Comparison of ENCODE assay signal across 8 mouse cellular contexts in genomic region chr4:134468215-134468575, GRCm38 (mm10). TPM values are rescaled to one million over a fixed set of nuclear protein-coding genes. Genes with fewer than 3 reads are reported as not detected.
DNase-seq lines count a peak whose midpoint lies in the region; ATAC-seq and TF ChIP-seq lines count a peak whose summit lies in the region.

Stmn1 (plus strand) TSS chr4:134468320.

- no peak for TF ChIP-seq RAD21 in MEL (IDR thresholded peaks at IDR 0.05; ENCODE audit: low read depth, low read length)

- peak; percentile 97 to 98 for TF ChIP-seq POLR2A in MEL (IDR thresholded peaks at IDR 0.05; ENCODE audit: control insufficient read depth in 1 of 2, insufficient read depth in 1 of 2, low read depth in 1 of 2, low read length in 2 of 2, poor library complexity in 1 of 2)
- TF ChIP-seq POLR2A in cerebellum, adult 2 months (IDR thresholded peaks at IDR 0.05; ENCODE audit: borderline replicate concordance, insufficient read depth, low read length), result peak; percentile 100

- H3K79me2 ChIP-seq in MEL (ENCODE audit: control insufficient read depth, insufficient read depth, low read length, poor library complexity), result peaks cover 8% of the 10 kb centered on the region

- no peaks in the 10 kb centered on the region for H3K27me3 ChIP-seq in MEL (ENCODE audit: control insufficient read depth in 1 of 2, insufficient read depth in 2 of 2, low read length in 2 of 2)
- no peaks in the 10 kb centered on the region for H3K27me3 ChIP-seq in cerebellum, adult 2 months (ENCODE audit: control insufficient read depth, insufficient read depth, low read length)
- H3K27me3 ChIP-seq in hindbrain, embryonic 10.5 days (ENCODE audit: insufficient read depth, poor library complexity, severe bottlenecking), result peaks cover 28% of the 10 kb centered on the region
- H3K27me3 ChIP-seq in lung, postnatal 0 days (replicated peaks; ENCODE audit: insufficient read depth, low read length), result no peaks in the 10 kb centered on the region

- peak within 1 kb of the TSS; percentile 99 for H3K4me2 ChIP-seq in lung, postnatal 0 days (replicated peaks; ENCODE audit: low read depth, low read length)

- no peak for TF ChIP-seq CTCF in MEL (IDR thresholded peaks at IDR 0.05 in 2 of 3, conservative IDR thresholded peaks at IDR 0.05 in 1 of 3; ENCODE audit: control insufficient read depth in 1 of 3, insufficient read depth in 1 of 3, low read depth in 2 of 3, low read length in 3 of 3, poor library complexity in 1 of 3, severe bottlenecking in 1 of 3)
- TF ChIP-seq CTCF in cerebellum, adult 2 months (IDR thresholded peaks at IDR 0.05; ENCODE audit: borderline replicate concordance, insufficient read depth, low read depth, low read length), result no peak
- no peak for TF ChIP-seq CTCF in lung, postnatal 0 days (IDR thresholded peaks at IDR 0.05)

- peaks cover 5 to 13% of the 10 kb centered on the region in 2 experiments; a peak in 3 of 4 replicates for H3K36me3 ChIP-seq in MEL (ENCODE audit: control insufficient read depth in 1 of 2, insufficient read depth in 2 of 2, low read length in 2 of 2)
- H3K36me3 ChIP-seq in hindbrain, embryonic 10.5 days, result peaks cover 31% of the 10 kb centered on the region
- H3K36me3 ChIP-seq in lung, postnatal 0 days (ENCODE audit: insufficient read depth, low read length), result no peaks in the 10 kb centered on the region

- no peak for TF ChIP-seq EP300 in MEL (IDR thresholded peaks at IDR 0.05; ENCODE audit: low read depth in 1 of 2, low read length in 2 of 2)
- TF ChIP-seq EP300 in lung, postnatal 0 days (IDR thresholded peaks at IDR 0.05), result no peak

- WGBS in cerebellum, adult 2 months, result under 1% methylated on average over 30 of the region's 31 CpGs
- WGBS in hindbrain, embryonic 10.5 days, result 0% methylated on average over 31 of the region's 31 CpGs
- WGBS in lung, postnatal 0 days, result 0% methylated on average over 27 of the region's 31 CpGs

- ATAC-seq in lung, postnatal 0 days, result peak; percentile 94

- peak within 1 kb of the TSS; percentile 78 for H3K27ac ChIP-seq in MEL (ENCODE audit: control insufficient read depth, low read depth, low read length)
- H3K27ac ChIP-seq in cerebellum, adult 2 months (ENCODE audit: insufficient read depth, low read length), result peak within 1 kb of the TSS; percentile 35
- peak within 1 kb of the TSS; percentile 99 for H3K27ac ChIP-seq in hindbrain, embryonic 10.5 days
- peak within 1 kb of the TSS; percentile 81 for H3K27ac ChIP-seq in lung, postnatal 0 days (ENCODE audit: low read length)

- H3K9me3 ChIP-seq in MEL (replicated peaks; ENCODE audit: insufficient read depth, low read length), result no peaks in the 10 kb centered on the region
- 0 out of 2 replicates have a peak, but pooled peaks cover 3% of the 10 kb centered on the region for H3K9me3 ChIP-seq in hindbrain, embryonic 10.5 days
- H3K9me3 ChIP-seq in lung, postnatal 0 days (ENCODE audit: low read length), result no peaks in the 10 kb centered on the region

- peak within 1 kb of the TSS; percentile 89 for H3K9ac ChIP-seq in MEL (ENCODE audit: control insufficient read depth, low read depth, low read length, poor library complexity, severe bottlenecking)
- peak within 1 kb of the TSS; percentile 44 for H3K9ac ChIP-seq in lung, postnatal 0 days (replicated peaks; ENCODE audit: low read depth)

- peaks cover 0 to 8% of the 10 kb centered on the region in 2 experiments; a peak in 1 of 4 replicates for H3K4me1 ChIP-seq in MEL (ENCODE audit: control insufficient read depth in 1 of 2, insufficient read depth in 2 of 2, low read length in 2 of 2)
- H3K4me1 ChIP-seq in cerebellum, adult 2 months (ENCODE audit: control insufficient read depth, insufficient read depth, low read length), result no peaks in the 10 kb centered on the region
- H3K4me1 ChIP-seq in hindbrain, embryonic 10.5 days (replicated peaks), result peaks cover 51% of the 10 kb centered on the region
- H3K4me1 ChIP-seq in lung, postnatal 0 days (ENCODE audit: insufficient read depth, low read depth, low read length), result no peaks in the 10 kb centered on the region; the same call in 1 of the 2 replicates

- peak within 1 kb of the TSS; percentile 74 to 85 for H3K4me3 ChIP-seq in MEL (ENCODE audit: control insufficient read depth in 1 of 2, insufficient read depth in 1 of 2, low read depth in 2 of 2, low read length in 2 of 2)
- peak within 1 kb of the TSS; percentile 83 for H3K4me3 ChIP-seq in cerebellum, adult 2 months (replicated peaks; ENCODE audit: insufficient read depth, low read depth, low read length)
- H3K4me3 ChIP-seq in hindbrain, embryonic 10.5 days, result peak within 1 kb of the TSS; percentile 97
- H3K4me3 ChIP-seq in lung, postnatal 0 days (ENCODE audit: low read depth, low read length), result peak within 1 kb of the TSS; percentile 79

- peak; percentile 96 for DNase-seq in MEL (ENCODE audit: low read depth, low spot score)
- DNase-seq in cerebellum, adult 2 months, result peak; percentile 96 to 99
- peak; percentile 94 for DNase-seq in forelimb bud, embryonic 11.5 days (ENCODE audit: low read depth, low spot score)
- peak; percentile 97 for DNase-seq in hindbrain, embryonic 10.5 days (ENCODE audit: low spot score)
- peak; percentile 97 for DNase-seq in layer of hippocampus, adult 9-11 months
- DNase-seq in lung, postnatal 0 days (ENCODE audit: low spot score), result peak; percentile 97
- DNase-seq in ovary, postnatal 14 days (ENCODE audit: low spot score), result peak; percentile 83
- DNase-seq in thymus, postnatal 14 days, result peak; percentile 95

TF ChIP-seq in MEL, 35 proteins besides CTCF, POLR2A, EP300 and RAD21:
- TF ChIP-seq NRF1 (IDR thresholded peaks at IDR 0.05; ENCODE audit: insufficient read depth, low read depth, low read length, poor library complexity, severe bottlenecking), result peak; percentile 40; the same call in 1 of the 2 replicates
- TF ChIP-seq POLR2AphosphoS2 (IDR thresholded peaks at IDR 0.05; ENCODE audit: low read length), result peak; percentile 92
- TF ChIP-seq USF1 (IDR thresholded peaks at IDR 0.05; ENCODE audit: low read depth, low read length), result peak; percentile 98
- TF ChIP-seq NELFE (IDR thresholded peaks at IDR 0.05; ENCODE audit: low read depth, low read length), result peak; percentile 94
- no peak for TF ChIP-seq MEF2A (IDR thresholded peaks at IDR 0.05; ENCODE audit: extremely low read depth, insufficient replicate concordance, low read depth, low read length, poor library complexity, severe bottlenecking)
- TF ChIP-seq MAX (IDR thresholded peaks at IDR 0.05; ENCODE audit: low read length), result peak; percentile 99
- TF ChIP-seq SIN3A (IDR thresholded peaks at IDR 0.05; ENCODE audit: low read length), result peak; percentile 69
- TF ChIP-seq POLR2AphosphoS5 (IDR thresholded peaks at IDR 0.05; ENCODE audit: borderline replicate concordance, low read depth, low read length), result peak; percentile 69; the same call in 1 of the 2 replicates
- TF ChIP-seq ETS1 (IDR thresholded peaks at IDR 0.05; ENCODE audit: low read depth, low read length), result 0 out of 2 replicates have a peak, but pooled peaks have one; percentile 14
- TF ChIP-seq BHLHE40 (IDR thresholded peaks at IDR 0.05; ENCODE audit: borderline replicate concordance, low read depth, low read length), result peak; percentile 100
- TF ChIP-seq GABPA (IDR thresholded peaks at IDR 0.05; ENCODE audit: low read depth, low read length), result no peak
- peak; percentile 46 for TF ChIP-seq MXI1 (IDR thresholded peaks at IDR 0.05; ENCODE audit: low read depth, low read length)
- no peak for TF ChIP-seq ZNF384 (IDR thresholded peaks at IDR 0.05; ENCODE audit: low read depth, low read length)
- TF ChIP-seq JUND (IDR thresholded peaks at IDR 0.05; ENCODE audit: low read depth, low read length), result no peak
- peak; percentile 85 for TF ChIP-seq TBP (IDR thresholded peaks at IDR 0.05; ENCODE audit: low read depth, low read length)
- peak; percentile 80; the same call in 1 of the 2 replicates for TF ChIP-seq ZMIZ1 (IDR thresholded peaks at IDR 0.05; ENCODE audit: low read depth, low read length)
- peak; percentile 92 for TF ChIP-seq HCFC1 (IDR thresholded peaks at IDR 0.05; ENCODE audit: low read depth, low read length)
- peak; percentile 3; the same call in 1 of the 2 replicates for TF ChIP-seq E2F4 (IDR thresholded peaks at IDR 0.05; ENCODE audit: borderline replicate concordance, low read depth, low read length)
- peak; percentile 95 to 98 for TF ChIP-seq USF2 (IDR thresholded peaks at IDR 0.05; ENCODE audit: borderline replicate concordance in 1 of 2, insufficient read depth in 1 of 2, low read depth in 1 of 2, low read length in 2 of 2)
TF ChIP-seq in MEL: peak in this region for 15.

RNA-seq across cellular contexts. Expression of gene Stmn1, which starts in this region (rescaled TPM):
- total RNA-seq in MEL (2012; rRNA removed), result 200 and 214 TPM in 2 replicates
- polyA plus RNA-seq in MEL (2012; ENCODE audit: insufficient read depth in 1 of 2, insufficient read length in 2 of 2, low read depth in 1 of 2, low replicate concordance in 2 of 2, missing spikeins in 1 of 2), result 100 to 1,000 TPM in 1 of 2 experiments, not detected in 1; 350 TPM
- polyA plus RNA-seq in cerebellum, adult 2 months (2012; rRNA removed), result 361 and 454 TPM in 2 replicates
- polyA plus RNA-seq in hindbrain, embryonic 10.5 days (2016; fragmentation: Nextera tagmentation; extraction: Ambion mirVana), result 2,849 and 3,914 TPM in 2 replicates
- 260 and 357 TPM in 2 replicates for polyA plus RNA-seq in lung, postnatal 0 days (2015; fragmentation: Nextera tagmentation; extraction: Ambion mirVana)

Comparison
In these comparisons a context has a peak if more than half of its experiments do, and no peak if none do; other contexts are left out.
1. Peak in every context shown above with its lines: DNase-seq, ATAC-seq, H3K4me3 ChIP-seq and H3K27ac ChIP-seq.
2. H3K27ac ChIP-seq: peak in every context shown above with its lines; median percentile 99 in hindbrain, embryonic 10.5 days; 81 in lung, postnatal 0 days; 78 in MEL; 35 in cerebellum, adult 2 months.